Mouse (Mus musculus) activated CD4-positive, CD25-positive, alpha-beta regulatory T cell (primary cell): ENCODE measurements around the gene Fam229b. TPM values are rescaled to one million over a fixed set of nuclear protein-coding genes. Genes with fewer than 3 reads are reported as not detected.

ENCODE experiments used
- polyA plus RNA-seq, 2 experiments: library from polyadenylated mRNA; unstranded; fragments of 100-300 nt; shearing (Covaris generic); gene quantifications; one replicate each; pipeline ENCODE4 v1.2.1; 2017

Fam229b gene
- polyA plus RNA-seq: under 1 TPM; 0.06 to 0.66 TPM

DNA sequence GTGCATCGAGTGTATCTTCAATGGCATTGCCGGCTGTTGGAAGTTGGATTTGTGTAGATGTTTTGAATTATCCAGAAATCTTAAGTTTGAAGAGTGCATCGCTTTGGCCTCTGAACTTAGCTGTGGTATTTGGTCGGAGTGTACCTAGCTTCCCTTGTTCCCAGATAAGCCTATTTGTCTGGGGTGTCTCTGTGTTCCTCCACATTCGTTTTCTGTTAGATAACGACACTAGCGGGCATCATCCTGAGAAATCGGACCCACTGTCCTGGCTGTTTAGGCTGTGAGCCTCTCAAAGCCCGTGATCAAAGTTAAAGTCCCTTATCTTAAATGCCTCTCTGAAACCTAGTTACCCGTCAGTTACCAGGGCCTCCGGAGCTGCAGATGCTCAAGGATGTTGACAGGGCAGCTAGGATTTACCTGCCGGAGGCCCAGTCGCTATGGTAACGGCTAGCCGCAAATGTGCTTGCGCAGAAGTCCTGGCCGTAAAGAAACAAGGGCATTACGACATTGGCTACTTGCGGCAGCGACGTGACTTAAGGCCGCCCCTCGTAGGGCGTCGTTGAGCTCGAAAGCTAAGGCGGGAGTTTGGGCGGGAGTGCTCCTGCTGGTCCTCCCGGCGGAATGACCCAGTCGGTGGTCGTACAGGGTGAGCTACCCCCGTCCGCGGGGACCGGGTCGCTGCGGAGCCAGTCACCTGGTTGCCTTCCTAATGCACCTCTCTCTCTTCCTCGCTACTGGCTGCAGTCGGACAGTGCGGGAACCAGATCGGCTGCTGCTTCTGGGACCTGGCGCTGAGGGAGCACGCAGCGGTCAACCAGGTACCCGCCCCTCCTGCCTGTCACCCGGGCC lies at the start of gene Fam229b, which contains the start of gene Tube1:
TSS of gene Fam229b (minus strand) at position 453 of the 849 bp plus-strand sequence.
TSS of gene Tube1 (plus strand) at position 515 of the 849 bp plus-strand sequence.

DNA sequence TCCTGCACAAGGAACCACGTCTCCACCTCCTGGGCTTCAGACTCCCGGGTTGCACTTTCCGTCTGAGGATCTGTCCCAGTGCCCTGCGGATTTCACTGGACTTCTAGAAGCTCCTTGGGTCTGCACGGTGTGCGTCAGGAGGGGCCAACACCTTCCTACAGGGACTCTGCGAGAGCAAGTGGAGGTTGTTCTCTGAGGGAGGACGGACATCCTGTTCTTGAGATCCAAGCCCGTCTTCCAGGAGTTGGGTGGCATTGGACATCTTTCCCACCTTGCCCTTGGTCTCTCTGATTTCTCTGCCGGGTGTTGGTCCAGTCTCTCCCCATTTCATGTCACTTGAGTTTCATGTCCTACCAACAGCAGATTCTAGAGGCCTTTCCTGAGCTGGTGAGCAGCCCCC lies 30.0 kb upstream of the Fam229b start, which contains the start of gene Ccn6:
TSS of gene Ccn6 (minus strand) at position 101 of the 400 bp plus-strand sequence.

Other genes starting within 250 kb of the Fam229b start
- under 1 TPM in 1 of 2 experiments, not detected in 1; 0.74 TPM for gene Lama4, start 168.4 kb downstream of the Fam229b start, polyA plus RNA-seq
- gene Tube1, start 62 bp upstream of the Fam229b start, polyA plus RNA-seq: 10 to 100 TPM in 1 of 2 experiments, 1 to 10 TPM in 1; 5.7 to 22.4 TPM
- under 1 TPM; 0.24 to 0.39 TPM for gene Ccn6, start 29.9 kb upstream of the Fam229b start, polyA plus RNA-seq
- gene Fyn, start 234.9 kb upstream of the Fam229b start, polyA plus RNA-seq: 100 to 1,000 TPM; 411 to 437 TPM